Mouse (Mus musculus) midbrain, embryonic 13.5 days (tissue): Measurements from ENCODE around the gene Muc1. TPM values are rescaled to one million over a fixed set of nuclear protein-coding genes. Genes with fewer than 3 reads are reported as not detected.
A peak's percentile ranks its signal among the peaks of the same experiment; 100 is the strongest.

Experiments
- ATAC-seq: fragments of 200-750 bp; cut with Nextera tagmentation; 2 replicates; pipeline ENCODE4 v1.8.0; 2017; ENCODE audit warnings: mild to moderate bottlenecking, moderate TSS enrichment, moderate library complexity
- H3K27ac ChIP-seq: fragments of 300-500 bp; sonication (generic); 2 replicates; pipeline ENCODE4 v1.5.1; 2015; ENCODE audit warnings: inconsistent platforms, mild to moderate bottlenecking, moderate library complexity
- H3K27me3 ChIP-seq: fragments of 300-500 bp; sonication (generic); 2 replicates; pipeline ENCODE4 v1.6.1; 2015; ENCODE audit warnings: mild to moderate bottlenecking, inconsistent platforms
- H3K36me3 ChIP-seq: fragments of 300-500 bp; sonication (generic); 2 replicates; pipeline ENCODE4 v1.6.1; 2015; ENCODE audit warnings: mild to moderate bottlenecking, inconsistent platforms
- H3K4me1 ChIP-seq: fragments of 300-500 bp; sonication (generic); replicated peaks from 2 replicates; pipeline ENCODE4 v1.6.1; 2015; ENCODE audit warnings: inconsistent platforms
- H3K4me2 ChIP-seq: fragments of 300-500 bp; sonication (generic); replicated peaks from 2 replicates; pipeline ENCODE4 v1.6.1; 2015; ENCODE audit warnings: moderate library complexity, mild to moderate bottlenecking, inconsistent platforms
- H3K4me3 ChIP-seq: fragments of 300-500 bp; sonication (generic); replicated peaks from 2 replicates; pipeline ENCODE4 v1.5.1; 2015; ENCODE audit warnings: mild to moderate bottlenecking, inconsistent platforms
- H3K9ac ChIP-seq: fragments of 300-500 bp; sonication (generic); replicated peaks from 2 replicates; pipeline ENCODE4 v1.6.1; 2015; ENCODE audit warnings: mild to moderate bottlenecking, inconsistent platforms
- H3K9me3 ChIP-seq: fragments of 300-500 bp; sonication (generic); 2 replicates; pipeline ENCODE4 v1.6.1; 2016; ENCODE audit warnings: mild to moderate bottlenecking, inconsistent platforms
- WGBS: fragments of 180-500 bp; shearing (Covaris S2); methylation state at CpG from one replicate; pipeline ENCODE4 v1.1.7; 2015; 5-methylcytosine and 5-hydroxymethylcytosine counted together
- polyA plus RNA-seq: library from polyadenylated mRNA; unstranded; fragments of >200 nt; fragmentation: Nextera tagmentation; extraction: Ambion mirVana; gene quantifications from 2 replicates; pipeline ENCODE4 v1.2.1, GENCODE M21; 2015

Muc1 gene
- polyA plus RNA-seq, 1 experiment from 2014 or later, result 3.2 TPM

GRCm38 (mm10) chr3:89260211-89260610 lies 31.4 kb downstream of the Muc1 start:
- Histone ChIP-seq H3K4me2 (no peak overlapping the region), H3K27me3 (peaks cover 3% of the 10 kb centered on the region; the same call in 1 of the 2 replicates), H3K36me3 (no peaks in the 10 kb centered on the region), H3K4me3 (no peak overlapping the region), H3K9ac (no peak overlapping the region), H3K9me3 (no peaks in the 10 kb centered on the region), H3K27ac (no peak overlapping the region), H3K4me1 (no peaks in the 10 kb centered on the region)
- WGBS, result 47% methylated on average over 3 of the region's 3 CpGs
- ATAC-seq, result no peak

GRCm38 (mm10) chr3:89262417-89262816 lies 33.6 kb downstream of the Muc1 start:
- no peak overlapping the region for H3K27ac ChIP-seq
- H3K9ac ChIP-seq, result no peak overlapping the region
- H3K4me3 ChIP-seq, result no peak overlapping the region
- H3K4me1 ChIP-seq, result peaks cover 12% of the 10 kb centered on the region
- no peak for ATAC-seq
- H3K4me2 ChIP-seq, result no peak overlapping the region
- 78% methylated on average over 10 of the region's 10 CpGs for WGBS
- H3K36me3 ChIP-seq, result no peaks in the 10 kb centered on the region
- H3K9me3 ChIP-seq, result no peaks in the 10 kb centered on the region
- peaks cover 3% of the 10 kb centered on the region; the same call in 1 of the 2 replicates for H3K27me3 ChIP-seq

- under 1% methylated on average over 20 of the region's 20 CpGs for WGBS
- no peaks in the 10 kb centered on the region for H3K9me3 ChIP-seq
Observed at GRCm38 (mm10) chr3:89266439-89266893, 37.6 kb downstream of the Muc1 start.

GRCm38 (mm10) chr3:89268916-89269315 lies 40.1 kb downstream of the Muc1 start:
- Histone ChIP-seq H3K27me3 (no peaks in the 10 kb centered on the region), H3K36me3 (no peaks in the 10 kb centered on the region), H3K27ac (no peak overlapping the region), H3K4me2 (0 out of 2 replicates have a peak overlapping the region, but pooled peaks have one; percentile 11), H3K4me1 (peaks cover 40% of the 10 kb centered on the region), H3K9ac (no peak overlapping the region), H3K4me3 (no peak overlapping the region), H3K9me3 (no peaks in the 10 kb centered on the region)
- ATAC-seq, result no peak
- 46% methylated on average over 8 of the region's 8 CpGs for WGBS

More at GRCm38 (mm10) chr3:89266439-89266893, 37.6 kb downstream of the Muc1 start:
- Histone ChIP-seq H3K4me1 (peaks cover 40% of the 10 kb centered on the region), H3K36me3 (no peaks in the 10 kb centered on the region), H3K27ac (peak overlapping the region; percentile 76), H3K27me3 (no peaks in the 10 kb centered on the region), H3K4me2 (peak overlapping the region; percentile 82), H3K4me3 (peak overlapping the region; percentile 64), H3K9ac (peak overlapping the region; percentile 84)
- peak; percentile 93 for ATAC-seq

- peak within 1 kb of the TSS; percentile 52 for H3K4me3 ChIP-seq
- WGBS, result 4% methylated on average over 39 of the region's 39 CpGs
- H3K9me3 ChIP-seq, result no peaks in the 10 kb centered on the region
- no peaks in the 10 kb centered on the region for H3K27me3 ChIP-seq
- H3K9ac ChIP-seq, result peak within 1 kb of the TSS; percentile 78
- ATAC-seq, result peak; percentile 62
- H3K4me1 ChIP-seq, result peaks cover 40% of the 10 kb centered on the region
- H3K36me3 ChIP-seq, result no peaks in the 10 kb centered on the region
- peak within 1 kb of the TSS; percentile 74 for H3K4me2 ChIP-seq
- H3K27ac ChIP-seq, result peak within 1 kb of the TSS; percentile 63
Observed at GRCm38 (mm10) chr3:89270051-89270755, 41.3 kb downstream of the Muc1 start, which contains the start of gene Slc50a1. Gene Slc50a1, minus strand, starts transcription at chr3:89270570.

GRCm38 (mm10) chr3:89270891-89271290 lies 42.0 kb downstream of the Muc1 start:
- WGBS, result 70% methylated on average over 6 of the region's 6 CpGs
- H3K9ac ChIP-seq, result peak overlapping the region; percentile 78; the same call in 1 of the 2 replicates
- H3K4me1 ChIP-seq, result peaks cover 38% of the 10 kb centered on the region
- no peaks in the 10 kb centered on the region for H3K27me3 ChIP-seq
- peak overlapping the region; percentile 74 for H3K4me2 ChIP-seq
- H3K36me3 ChIP-seq, result no peaks in the 10 kb centered on the region
- peak overlapping the region; percentile 63; the same call in 1 of the 2 replicates for H3K27ac ChIP-seq
- ATAC-seq, result no peak
- H3K9me3 ChIP-seq, result no peaks in the 10 kb centered on the region
- H3K4me3 ChIP-seq, result peak overlapping the region; percentile 52

GRCm38 (mm10) chr3:89271760-89272159 lies 42.9 kb downstream of the Muc1 start:
- Histone ChIP-seq H3K4me1 (peaks cover 34% of the 10 kb centered on the region), H3K27ac (no peak overlapping the region), H3K4me2 (no peak overlapping the region), H3K27me3 (peaks cover 7% of the 10 kb centered on the region), H3K9ac (no peak overlapping the region), H3K9me3 (no peaks in the 10 kb centered on the region), H3K36me3 (no peaks in the 10 kb centered on the region), H3K4me3 (no peak overlapping the region)
- no peak for ATAC-seq
- 63% methylated on average over 6 of the region's 6 CpGs for WGBS

GRCm38 (mm10) chr3:89276061-89276460 lies 47.2 kb downstream of the Muc1 start:
- no peaks in the 10 kb centered on the region for H3K9me3 ChIP-seq
- no peak overlapping the region for H3K4me2 ChIP-seq
- no peaks in the 10 kb centered on the region for H3K36me3 ChIP-seq
- H3K9ac ChIP-seq, result no peak overlapping the region
- H3K27me3 ChIP-seq, result peaks cover 47% of the 10 kb centered on the region
- ATAC-seq, result no peak
- peaks cover 23% of the 10 kb centered on the region for H3K4me1 ChIP-seq
- WGBS, result 91% methylated on average over 13 of the region's 13 CpGs
- no peak overlapping the region for H3K27ac ChIP-seq
- no peak overlapping the region for H3K4me3 ChIP-seq

- ATAC-seq, result no peak
- 0 out of 2 replicates have a peak overlapping the region, but pooled peaks have one; percentile 32 for H3K9ac ChIP-seq
- H3K27me3 ChIP-seq, result peaks cover 55% of the 10 kb centered on the region
- peak overlapping the region; percentile 82; the same call in 1 of the 2 replicates for H3K4me2 ChIP-seq
- WGBS, result 61% methylated on average over 14 of the region's 14 CpGs
- H3K27ac ChIP-seq, result no peak overlapping the region
- H3K9me3 ChIP-seq, result no peaks in the 10 kb centered on the region
- no peaks in the 10 kb centered on the region for H3K36me3 ChIP-seq
- peaks cover 33% of the 10 kb centered on the region for H3K4me1 ChIP-seq
- H3K4me3 ChIP-seq, result 0 out of 2 replicates have a peak overlapping the region, but pooled peaks have one; percentile 2
Observed at GRCm38 (mm10) chr3:89277281-89278021, 48.6 kb downstream of the Muc1 start.

- Histone ChIP-seq H3K27me3 (peaks cover 55% of the 10 kb centered on the region), H3K4me1 (peaks cover 33% of the 10 kb centered on the region), H3K36me3 (no peaks in the 10 kb centered on the region), H3K4me3 (0 out of 2 replicates have a peak overlapping the region, but pooled peaks have one; percentile 2), H3K9me3 (no peaks in the 10 kb centered on the region), H3K27ac (no peak overlapping the region), H3K9ac (no peak overlapping the region), H3K4me2 (peak overlapping the region; percentile 82)
- ATAC-seq, result no peak
- WGBS, result 76% methylated on average over 7 of the region's 7 CpGs
Observed at GRCm38 (mm10) chr3:89278107-89278506, 49.2 kb downstream of the Muc1 start.

- no peaks in the 10 kb centered on the region for H3K36me3 ChIP-seq
- H3K4me3 ChIP-seq, result peak overlapping the region; percentile 44
- ATAC-seq, result no peak
- H3K9me3 ChIP-seq, result no peaks in the 10 kb centered on the region
- H3K9ac ChIP-seq, result no peak overlapping the region
- WGBS, result 32% methylated on average over 8 of the region's 8 CpGs
- H3K4me2 ChIP-seq, result peak overlapping the region; percentile 82
- H3K27me3 ChIP-seq, result peaks cover 55% of the 10 kb centered on the region
- peaks cover 33% of the 10 kb centered on the region for H3K4me1 ChIP-seq
- no peak overlapping the region for H3K27ac ChIP-seq
Observed at GRCm38 (mm10) chr3:89278643-89279042, 49.8 kb downstream of the Muc1 start.
